Mouse (Mus musculus): Measurements from ENCODE around the gene Nme7.

DNA sequence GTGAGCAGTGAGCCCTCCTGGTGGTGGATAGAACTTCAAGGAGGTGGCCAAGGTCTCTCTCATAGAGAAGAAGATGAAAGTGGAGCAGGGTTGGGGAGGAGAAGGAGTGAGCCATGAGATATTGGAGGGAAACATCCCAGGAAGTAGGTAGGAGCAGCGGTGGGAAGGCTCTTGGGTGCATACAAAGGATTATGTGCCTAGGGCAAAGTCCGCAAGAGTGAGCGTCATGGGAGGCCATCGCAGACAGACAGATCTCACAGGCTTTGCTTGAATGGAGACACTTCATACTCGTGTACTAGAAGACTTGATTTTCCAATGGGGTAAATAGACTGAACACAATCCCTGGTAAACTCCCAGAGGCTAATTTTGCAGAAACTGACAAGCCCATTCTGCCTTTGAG lies 14.6 kb downstream of the Nme7 start:
- TF ChIP-seq GATA1 (IDR thresholded peaks at IDR 0.05; ENCODE audit: borderline replicate concordance, low read length) (no peak), FLI1 (IDR thresholded peaks at IDR 0.05; ENCODE audit: low read length) (no peak)
